Mouse (Mus musculus): Measurements from ENCODE around the gene Synj2.

DNA sequence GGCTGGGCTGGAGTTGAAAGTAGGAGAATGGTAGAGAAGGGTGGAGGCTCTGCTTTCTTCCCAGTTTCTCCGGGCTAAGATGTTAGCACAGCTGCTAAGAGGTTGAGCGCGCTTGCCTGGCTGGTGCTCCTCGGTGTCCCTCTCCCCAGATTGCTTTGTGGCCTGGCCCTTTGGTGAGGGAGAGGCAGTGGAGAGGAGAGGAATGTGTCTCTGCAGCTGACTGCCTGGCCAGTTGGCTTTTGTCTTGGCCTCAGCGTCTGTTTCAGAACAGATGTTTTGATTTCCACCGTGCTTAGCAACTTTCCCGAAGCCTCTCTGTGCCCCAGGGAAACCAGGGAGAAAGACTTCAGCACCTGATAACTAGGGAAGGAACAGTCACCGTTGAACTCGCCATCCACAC lies 18.7 kb downstream of the Synj2 start:
- TF ChIP-seq POLR2AphosphoS5 (IDR thresholded peaks at IDR 0.05; ENCODE audit: insufficient replicate concordance, low read depth, low read length) (no peak), CTCF (IDR thresholded peaks at IDR 0.05; ENCODE audit: low read depth, low read length) (no peak), GATA1 (IDR thresholded peaks at IDR 0.05; ENCODE audit: borderline replicate concordance, low read length) (no peak), TAL1 (conservative IDR thresholded peaks at IDR 0.05; ENCODE audit: low read depth, low read length) (no peak), GATA2 (IDR thresholded peaks at IDR 0.05; ENCODE audit: borderline replicate concordance, low read depth, low read length) (no peak)
